Mouse (Mus musculus) T-helper 1 cell (primary cell): Measurements from ENCODE around the gene Fcrlb.
"Not testable (repeated sequence)": the region's sequence is repeated elsewhere in the genome, so short reads cannot be mapped to it uniquely, and the experiment has no call there.

Experiments
- in situ Hi-C: fragments of 300-600 bp; cut with MboI, MseI; formaldehyde crosslinking; loops from one replicate; pipeline ENCODE4 v1.15.1; 2025; ENCODE audit warnings: high pct_unique_total_duplicates

Gene Fcrlb

GRCm38 (mm10) chr1:170912891-170913615 lies at the start of gene Fcrlb:
Gene Fcrlb, minus strand, starts transcription at chr1:170912941.
- in situ Hi-C loops = no loop called here

DNA sequence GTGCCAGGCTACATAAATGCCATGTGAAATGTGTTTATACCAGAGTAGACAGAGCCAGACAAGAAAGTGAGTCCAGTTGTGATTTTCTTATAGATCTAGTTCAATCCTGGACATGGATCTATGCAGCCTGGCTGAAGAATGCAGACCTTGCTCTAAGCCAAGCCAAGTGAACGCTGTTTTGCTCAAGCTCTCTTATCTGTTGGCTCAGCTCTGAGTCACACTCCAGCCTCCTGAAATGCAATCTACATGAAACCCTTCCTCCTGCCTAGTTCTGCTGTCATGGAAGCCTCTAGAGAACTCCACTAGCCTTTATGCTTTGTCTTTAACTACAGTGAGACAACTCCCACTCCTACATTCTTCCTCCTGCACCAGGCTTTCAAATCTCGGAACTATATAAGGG lies 49.6 kb upstream of the Fcrlb start:
- in situ Hi-C loops = no loop called here

DNA sequence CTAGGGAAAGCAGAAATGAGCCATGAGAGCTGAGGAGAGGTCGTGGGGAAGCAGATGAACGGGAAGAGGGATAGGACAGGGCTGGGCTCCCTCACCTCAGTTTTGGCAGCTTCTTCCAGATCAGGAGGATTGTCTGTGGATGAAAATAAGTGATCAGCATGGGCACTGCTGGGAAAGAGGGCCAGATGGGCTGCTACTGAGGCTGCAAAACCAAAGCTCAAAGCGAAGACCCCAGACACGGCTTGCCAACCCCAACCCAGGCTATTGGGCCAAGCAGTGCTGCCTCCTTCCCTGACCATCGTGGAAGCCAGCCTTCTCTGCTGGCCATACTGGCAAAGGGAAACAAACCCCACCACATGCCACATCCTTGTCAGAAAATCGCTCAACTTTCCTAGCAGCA lies 48.4 kb upstream of the Fcrlb start:
- in situ Hi-C loops = no loop called here

DNA sequence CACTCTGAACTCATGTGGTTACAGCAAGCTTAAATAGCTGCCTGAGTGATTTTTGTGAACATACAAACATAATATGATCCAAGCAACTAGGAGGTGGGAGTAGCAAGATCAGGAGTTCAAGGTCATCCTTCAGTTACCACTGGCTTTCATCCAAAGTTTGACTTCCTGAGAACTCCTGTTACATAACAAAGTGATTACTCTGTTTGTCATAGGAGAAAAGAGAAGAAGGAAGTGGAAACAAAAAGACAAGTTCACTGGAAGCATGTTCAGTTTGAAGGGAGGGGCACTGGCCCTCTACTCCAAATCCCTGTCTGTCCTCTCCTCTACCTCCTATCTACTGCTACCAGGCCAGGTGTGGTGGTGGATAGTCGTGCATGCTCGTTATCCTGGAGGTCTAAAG lies 47.0 kb upstream of the Fcrlb start:
- in situ Hi-C loops = no loop called here

DNA sequence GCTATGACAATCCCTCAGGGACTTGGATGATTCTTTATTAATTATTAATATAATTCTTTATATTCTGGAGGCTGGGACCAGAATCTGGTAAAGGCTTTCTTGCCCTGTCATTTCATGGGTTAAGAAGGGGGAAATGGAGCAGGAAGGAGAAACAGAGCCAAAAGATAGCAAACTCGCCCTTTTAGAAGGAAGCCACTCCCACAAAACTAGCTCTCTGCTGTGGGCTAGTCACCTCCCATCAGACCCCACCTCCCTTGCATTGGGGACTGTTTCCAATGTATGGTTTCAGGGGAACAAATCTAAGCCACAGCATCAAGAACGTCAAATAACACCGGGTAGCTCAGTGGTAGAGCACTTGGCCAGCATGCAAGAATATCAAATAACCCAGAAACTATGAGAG lies 45.5 kb upstream of the Fcrlb start:
- in situ Hi-C loops = no loop called here

DNA sequence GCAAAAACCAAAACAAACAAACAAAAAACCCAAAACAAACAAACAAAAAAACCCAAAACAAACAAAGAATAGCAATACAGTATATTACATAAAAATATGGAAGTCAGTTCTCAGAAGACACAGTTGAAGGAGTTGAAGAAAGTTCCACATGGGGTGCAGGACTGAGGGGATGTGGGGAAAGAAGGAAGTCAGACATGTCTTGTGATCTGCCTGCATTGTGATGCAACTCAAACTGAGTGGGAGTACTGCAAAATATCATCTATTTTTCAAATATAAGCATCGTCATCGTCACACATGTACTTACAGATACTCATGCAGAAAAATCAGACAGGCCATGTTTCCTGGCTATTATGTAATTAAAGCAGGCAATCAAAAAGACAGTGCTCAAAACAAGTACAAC lies 40.5 kb upstream of the Fcrlb start:
- in situ Hi-C loops = no loop called here

- in situ Hi-C loops = no loop called here
Observed at GRCm38 (mm10) chr1:170950772-170951171, 38.0 kb upstream of the Fcrlb start.

DNA sequence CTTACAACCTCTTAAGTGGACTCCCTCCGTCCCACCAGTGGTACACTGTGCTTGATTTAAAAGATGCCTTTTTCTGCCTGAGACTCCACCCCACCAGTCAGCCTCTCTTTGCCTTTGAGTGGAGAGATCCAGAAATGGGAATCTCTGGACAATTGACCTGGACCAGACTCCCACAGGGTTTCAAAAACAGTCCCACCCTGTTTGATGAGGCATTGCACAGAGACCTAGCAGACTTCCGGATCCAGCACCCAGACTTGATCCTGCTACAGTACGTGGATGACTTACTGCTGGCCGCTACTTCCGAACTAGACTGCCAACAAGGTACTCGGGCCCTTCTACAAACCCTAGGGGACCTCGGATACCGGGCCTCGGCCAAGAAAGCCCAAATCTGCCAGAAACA lies 32.2 kb upstream of the Fcrlb start:
- in situ Hi-C loops = loop anchor here (5.0 kb wide), 1 partner anchor 542 kb away; no protein-coding TSS in a partner anchor

- in situ Hi-C loops = not testable (repeated sequence)
Observed at GRCm38 (mm10) chr1:170944151-170944550, 31.4 kb upstream of the Fcrlb start.

- in situ Hi-C loops = no loop called here
Observed at GRCm38 (mm10) chr1:170939255-170939654, 26.5 kb upstream of the Fcrlb start.

DNA sequence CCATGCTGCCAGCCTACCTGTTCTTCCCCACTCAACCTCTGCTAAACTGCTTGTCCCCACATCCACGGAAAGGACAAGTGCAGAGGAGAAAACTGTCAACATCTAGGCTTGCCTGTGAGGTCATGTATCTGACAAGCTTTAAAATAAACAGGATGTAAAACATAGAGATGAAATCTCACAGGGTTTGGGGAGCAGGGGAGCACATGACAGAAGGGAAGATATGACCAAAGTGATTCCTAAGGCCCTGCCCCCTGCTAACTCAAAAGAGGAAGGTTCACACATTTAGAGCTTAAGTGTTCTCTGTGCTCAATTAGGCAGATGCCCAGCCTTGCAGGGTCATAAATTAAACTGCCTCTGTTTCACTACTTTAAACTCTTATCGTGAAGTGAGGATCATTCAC lies 21.6 kb upstream of the Fcrlb start:
- in situ Hi-C loops = no loop called here

DNA sequence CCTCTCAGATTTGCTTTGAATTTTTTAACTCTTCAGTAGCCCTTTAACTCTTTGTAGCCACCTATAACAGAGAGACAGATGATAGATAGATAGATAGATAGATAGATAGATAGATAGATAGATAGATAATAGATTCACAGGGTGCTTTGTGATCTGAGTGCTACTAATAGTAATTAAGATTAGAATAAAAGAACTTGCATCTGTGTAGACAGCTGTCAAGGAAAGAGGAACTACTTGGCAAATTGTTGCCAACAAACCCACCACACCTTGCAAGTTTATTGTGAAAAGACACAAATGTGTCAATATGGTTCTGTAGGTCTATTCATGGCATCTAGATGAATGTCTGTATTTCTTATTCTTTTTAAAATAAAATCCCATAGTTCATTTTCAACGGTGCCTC lies 21.2 kb upstream of the Fcrlb start:
- in situ Hi-C loops = no loop called here

DNA sequence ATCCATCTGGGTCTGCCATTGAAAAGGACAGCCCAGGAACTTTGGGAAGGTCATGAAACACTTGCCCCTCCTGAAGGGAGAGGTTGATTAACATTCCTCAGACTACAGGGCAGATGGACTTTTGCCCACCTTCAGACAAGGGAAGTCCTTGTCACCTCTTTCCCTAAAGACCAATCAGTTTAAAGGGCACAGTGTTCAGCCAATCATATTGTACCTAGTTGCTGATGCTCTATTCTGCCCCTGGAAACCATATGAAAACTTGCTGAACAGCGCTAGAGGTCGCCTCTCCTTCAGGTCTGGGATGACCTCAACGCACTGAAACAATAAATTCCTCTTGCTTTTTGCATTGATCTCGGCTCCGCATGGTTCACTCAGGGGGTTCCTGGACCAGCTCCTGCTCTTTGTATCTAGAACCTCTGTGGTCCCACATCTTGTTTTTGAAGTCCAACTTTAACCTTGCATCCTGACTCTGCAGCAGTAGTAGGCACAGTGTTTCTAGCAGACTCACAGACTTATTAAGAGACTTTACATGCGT lies 20.7 kb upstream of the Fcrlb start:
- in situ Hi-C loops = no loop called here

- in situ Hi-C loops = no loop called here
Observed at GRCm38 (mm10) chr1:170932043-170932442, 19.3 kb upstream of the Fcrlb start.

GRCm38 (mm10) chr1:170929245-170929644 lies 16.5 kb upstream of the Fcrlb start:
- in situ Hi-C loops = no loop called here

DNA sequence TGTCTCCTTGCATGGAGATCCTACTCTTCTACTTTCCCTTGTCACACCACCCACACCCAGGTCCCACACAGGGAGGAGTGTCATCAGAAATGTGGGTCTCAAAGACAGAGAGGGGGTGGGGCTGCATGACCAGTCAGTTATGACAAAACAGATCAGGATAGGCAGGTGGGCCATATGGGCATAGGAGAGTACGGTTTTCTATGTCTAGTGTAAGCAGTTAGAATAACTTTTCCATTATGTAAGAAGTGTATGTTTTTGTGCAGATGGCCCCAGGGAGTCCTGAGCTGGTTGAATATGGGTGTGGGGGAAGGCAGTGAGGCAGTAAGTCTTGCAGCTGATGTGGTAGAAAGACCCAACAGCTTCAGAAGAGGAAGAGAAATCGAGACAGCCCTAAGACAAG lies 15.7 kb upstream of the Fcrlb start:
- in situ Hi-C loops = no loop called here

DNA sequence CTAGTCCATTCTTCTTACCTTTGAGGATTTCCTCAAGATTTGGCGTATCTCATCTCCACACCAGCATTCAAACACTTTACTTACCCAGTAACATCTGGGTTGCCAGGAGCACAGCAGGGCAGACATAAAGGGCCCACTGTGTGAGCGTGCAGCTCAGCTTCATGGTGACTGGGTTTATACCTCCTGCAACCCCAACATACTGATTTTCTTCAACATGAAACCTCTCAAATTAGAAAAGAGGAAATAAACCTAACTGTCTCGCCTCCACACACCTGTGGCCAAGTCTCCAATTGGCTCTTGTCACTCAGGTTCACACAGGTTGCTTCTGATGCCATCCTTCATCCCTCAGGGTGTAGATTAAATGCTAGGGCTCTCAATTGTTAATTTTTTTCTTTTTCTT lies 14.6 kb upstream of the Fcrlb start, which contains the start of gene Fcrla:
TSS of gene Fcrla (minus strand) at position 206 of the 400 bp plus-strand sequence.
- in situ Hi-C loops = no loop called here

GRCm38 (mm10) chr1:170926941-170927340 lies 14.2 kb upstream of the Fcrlb start:
- in situ Hi-C loops = no loop called here

DNA sequence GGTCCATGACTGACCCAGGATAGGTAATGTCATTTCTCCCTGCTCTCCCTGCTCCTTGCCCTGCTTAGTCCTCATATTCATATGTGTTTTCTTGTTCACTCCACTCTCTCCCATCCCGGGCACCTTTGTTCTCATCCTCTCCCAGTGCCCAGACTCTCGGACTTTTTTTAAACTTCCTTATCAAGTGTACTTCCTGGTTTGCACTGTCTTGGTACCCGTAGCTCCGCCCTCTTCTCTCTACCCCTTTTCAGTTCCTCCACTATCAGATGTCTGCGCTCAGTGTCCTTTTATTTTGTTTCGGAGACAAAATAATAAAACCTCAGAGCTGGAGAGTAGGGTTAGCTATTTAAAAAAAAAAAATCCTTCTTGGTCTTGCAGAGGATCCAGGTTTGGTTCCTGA lies 11.7 kb upstream of the Fcrlb start:
- in situ Hi-C loops = no loop called here

DNA sequence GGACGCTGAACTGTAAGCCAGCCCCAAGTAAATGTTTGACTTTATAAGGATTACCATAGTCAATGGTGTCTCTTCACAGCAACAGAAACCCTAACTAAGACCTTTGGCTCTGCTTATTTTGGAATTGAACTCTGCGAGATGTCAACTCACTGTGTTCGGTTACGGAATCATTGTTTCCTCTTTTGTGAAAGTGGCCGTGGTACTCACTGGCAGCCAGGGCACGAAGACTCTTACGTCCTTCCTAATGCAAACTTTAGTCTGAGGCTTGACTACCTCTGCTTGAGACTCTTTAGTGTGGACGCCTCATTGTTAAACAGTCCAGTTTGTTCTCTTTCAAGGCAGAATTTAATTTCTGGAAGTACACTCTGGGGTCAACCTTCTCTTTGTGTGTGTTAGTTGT lies 6.6 kb upstream of the Fcrlb start:
- in situ Hi-C loops = no loop called here

- in situ Hi-C loops = no loop called here
Observed at GRCm38 (mm10) chr1:170915657-170916056, 2.9 kb upstream of the Fcrlb start.

DNA sequence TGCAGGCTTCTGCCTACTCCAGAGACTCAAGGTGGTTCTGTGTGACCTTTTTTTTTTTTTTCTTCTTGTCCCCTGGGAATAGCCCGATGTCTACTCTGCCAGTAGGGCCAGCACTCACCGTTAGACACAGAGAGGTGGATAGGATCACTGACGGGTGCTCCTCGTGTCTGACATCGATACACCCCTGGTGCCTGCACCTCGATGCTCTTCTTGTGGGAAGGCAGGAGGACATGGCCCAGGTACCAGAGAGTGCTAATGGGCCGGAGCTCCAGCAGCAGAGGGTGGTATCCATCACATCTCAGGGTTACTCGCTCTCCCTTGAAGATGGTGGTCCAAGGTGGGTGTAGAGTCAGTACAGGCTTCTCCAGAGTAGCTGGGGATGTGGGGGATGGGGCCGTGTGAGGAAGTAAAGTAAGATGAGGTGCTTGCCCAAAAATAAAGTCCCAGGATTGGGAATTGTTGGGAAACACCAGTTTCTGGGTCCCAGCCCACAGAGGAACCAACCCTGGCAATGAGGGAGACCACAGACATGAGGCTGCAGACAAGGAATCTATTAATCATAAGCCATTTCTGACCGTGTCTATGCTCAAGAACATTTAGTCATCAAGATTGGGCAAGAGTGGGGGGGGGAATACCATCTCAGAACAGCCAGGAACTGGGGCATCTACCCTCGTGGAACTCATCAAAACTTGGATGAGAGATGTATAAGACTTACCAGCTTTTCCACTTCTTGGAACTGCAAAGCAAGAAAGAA lies 657 bp downstream of the Fcrlb start:
- in situ Hi-C loops = no loop called here

DNA sequence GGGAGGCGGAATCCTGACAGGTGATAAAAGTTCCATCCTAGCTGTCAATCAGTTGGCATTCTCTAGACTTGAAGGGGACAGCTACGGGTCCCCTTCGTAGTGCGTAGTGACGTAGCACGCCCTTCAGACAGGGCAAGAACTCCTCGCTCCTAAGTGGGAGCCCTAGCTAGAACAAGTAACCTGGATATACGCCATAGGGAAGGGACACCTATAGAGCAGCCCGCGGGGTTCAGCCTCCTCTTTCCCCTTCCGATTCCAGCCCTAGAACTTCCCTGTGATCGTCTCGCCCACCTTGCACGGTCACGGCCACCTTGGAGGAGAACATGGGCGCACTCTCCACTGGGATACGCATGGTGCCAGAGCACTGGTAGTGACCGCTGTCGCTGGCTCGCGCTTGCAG lies 4.4 kb downstream of the Fcrlb start:
- in situ Hi-C loops = no loop called here
